Mouse (Mus musculus): ENCODE measurements at regions not wholly inside any gene's neighbourhood (a gene's known extent, or its start where the extent isn't known, plus 50 kb on each side); places are given as distances from the start of the nearest gene placed in this dataset.

DNA sequence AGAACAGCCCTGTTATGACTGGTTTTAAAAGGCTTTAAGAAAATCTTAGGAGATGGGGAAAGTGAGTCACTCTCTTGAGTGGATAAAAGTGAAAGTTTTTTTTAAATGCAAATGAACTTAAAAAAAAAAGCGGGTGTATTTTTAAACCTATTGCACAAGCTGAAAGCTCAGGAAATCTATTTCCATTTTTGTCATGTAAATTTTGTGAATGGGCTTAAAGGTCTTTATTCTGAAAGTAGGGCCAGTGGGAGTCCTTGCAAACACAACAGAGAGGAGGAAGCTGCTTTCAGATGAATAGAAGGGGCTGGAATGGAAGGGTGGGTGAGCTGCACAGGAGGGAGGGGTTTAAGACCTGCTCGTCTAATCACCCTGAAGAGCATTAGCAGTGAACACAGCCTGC is 62.9 kb downstream of the Fam84a start:
- DNase-seq (ENCODE audit: extremely low spot score, low read depth, low spot score), result no peak

DNA sequence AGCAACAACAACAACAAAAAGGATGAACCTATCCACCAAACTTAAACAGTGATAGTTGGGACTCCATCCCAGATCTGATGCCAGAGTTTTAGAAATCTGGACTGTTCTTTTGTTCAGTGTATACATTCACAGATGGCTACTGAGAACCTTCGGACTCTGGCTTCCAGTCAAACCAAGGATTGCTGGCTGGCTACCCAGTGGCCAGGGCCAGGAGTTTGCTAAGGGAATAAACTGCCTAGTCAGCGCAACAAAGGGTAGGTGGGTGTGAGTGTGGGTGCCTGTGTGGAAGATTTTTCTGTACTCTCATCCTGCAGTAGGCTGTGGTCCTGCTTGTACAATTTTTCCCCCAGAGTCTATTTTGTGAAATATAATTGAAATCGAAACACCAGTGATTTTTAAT is 69.1 kb downstream of the Fam84a start:
- no peak for DNase-seq (ENCODE audit: extremely low spot score, low read depth, low spot score)

DNA sequence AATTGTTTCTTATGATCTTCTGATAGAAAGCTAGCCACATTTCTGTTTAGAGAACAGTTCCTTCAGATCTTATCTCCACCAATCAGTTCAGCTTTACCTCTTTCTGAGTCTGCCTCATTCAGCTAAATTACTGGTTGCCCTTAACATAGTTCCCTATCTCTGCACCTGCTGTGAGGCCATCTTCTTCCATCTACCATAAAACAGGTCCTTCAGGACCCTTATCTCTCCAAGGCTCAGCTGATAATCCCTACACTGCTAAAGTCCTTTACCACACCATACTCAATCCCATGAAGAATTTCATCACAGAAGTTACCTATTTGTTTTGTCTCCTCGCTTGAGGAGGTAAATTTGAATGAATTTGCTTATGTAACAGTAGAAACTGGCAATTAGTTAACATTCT is 72.0 kb downstream of the Fam84a start:
- DNase-seq (ENCODE audit: extremely low spot score, low read depth, low spot score), result no peak

DNA sequence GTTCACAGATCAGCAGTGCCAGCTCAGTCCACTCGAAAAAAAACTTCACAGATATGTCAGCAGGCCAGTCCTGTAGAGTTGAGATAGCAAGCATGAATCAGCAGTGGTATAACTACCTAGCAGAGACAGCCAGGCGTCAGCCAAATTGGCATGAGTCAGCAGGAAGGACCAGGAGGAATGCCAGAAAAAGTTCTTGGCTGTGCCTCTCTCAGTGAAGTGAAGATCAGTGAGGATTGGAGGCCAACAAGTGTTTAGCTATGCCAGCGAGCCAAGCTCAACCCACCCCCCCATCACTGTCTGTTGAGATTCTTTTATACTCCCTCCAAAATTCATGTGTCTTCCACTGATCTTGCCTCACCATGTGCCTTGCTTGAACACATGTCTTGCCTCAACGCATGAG is 82.8 kb downstream of the Fam84a start:
- no peak for DNase-seq (ENCODE audit: extremely low spot score, low read depth, low spot score)

DNA sequence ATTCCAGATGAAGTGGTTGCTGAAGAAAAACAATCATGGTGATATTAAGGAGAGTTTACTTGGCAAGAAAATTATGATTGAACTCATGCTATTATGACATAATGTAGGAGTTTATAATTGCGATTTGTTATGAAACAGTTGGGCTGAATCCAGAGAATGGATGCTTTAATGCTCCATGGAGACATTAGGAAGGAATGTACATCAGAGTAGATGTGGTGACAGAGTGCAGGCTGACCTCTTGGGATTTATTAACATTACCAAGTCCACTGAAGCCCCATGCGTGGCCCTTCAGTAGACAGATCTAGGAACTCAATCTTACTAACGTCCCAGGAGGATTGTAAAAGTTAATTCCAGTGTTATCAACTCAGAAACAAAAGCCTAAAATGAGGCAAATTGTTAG is 86.5 kb downstream of the Fam84a start:
- DNase-seq (ENCODE audit: extremely low spot score, low read depth, low spot score), result no peak

DNA sequence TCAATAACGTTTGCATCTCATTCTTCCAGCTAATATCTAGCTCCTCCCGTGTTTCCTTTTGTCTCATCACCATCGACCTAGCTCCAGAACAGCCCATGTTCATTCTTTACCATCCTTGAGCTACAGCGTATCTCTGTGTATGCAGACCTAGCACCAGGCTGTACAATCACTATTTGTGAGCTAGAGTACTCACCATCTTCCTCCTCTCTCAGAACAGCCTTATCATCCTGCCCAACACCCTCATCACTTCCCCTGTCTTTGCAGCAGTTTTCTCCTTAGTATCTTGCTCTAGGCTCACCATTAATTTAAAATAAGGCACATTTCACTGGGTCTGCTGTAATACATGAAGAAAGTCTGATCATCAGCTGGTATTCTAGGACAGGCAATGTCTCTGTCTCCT is 88.6 kb downstream of the Fam84a start:
- no peak for DNase-seq (ENCODE audit: extremely low spot score, low read depth, low spot score)

DNA sequence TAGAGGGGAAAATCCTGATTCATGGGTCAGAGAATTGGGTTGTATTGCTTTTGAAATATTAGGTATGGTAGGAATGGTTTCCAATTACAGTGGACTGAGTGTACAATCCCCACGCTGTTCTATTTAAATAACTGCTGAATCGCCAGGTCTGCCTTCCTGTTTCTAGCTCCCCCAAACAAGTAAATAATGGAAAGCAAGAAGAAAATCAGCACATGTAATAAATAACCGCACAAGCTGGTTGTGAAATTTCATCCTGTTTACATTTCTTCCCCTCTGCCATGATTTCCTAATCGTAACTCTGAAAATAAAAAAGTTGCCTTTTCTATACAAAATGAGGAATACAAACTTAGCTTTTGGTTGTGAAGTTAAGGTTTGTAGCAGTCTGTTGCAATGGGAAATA is 95.7 kb downstream of the Fam84a start:
- no peak for DNase-seq (ENCODE audit: extremely low spot score, low read depth, low spot score)

DNA sequence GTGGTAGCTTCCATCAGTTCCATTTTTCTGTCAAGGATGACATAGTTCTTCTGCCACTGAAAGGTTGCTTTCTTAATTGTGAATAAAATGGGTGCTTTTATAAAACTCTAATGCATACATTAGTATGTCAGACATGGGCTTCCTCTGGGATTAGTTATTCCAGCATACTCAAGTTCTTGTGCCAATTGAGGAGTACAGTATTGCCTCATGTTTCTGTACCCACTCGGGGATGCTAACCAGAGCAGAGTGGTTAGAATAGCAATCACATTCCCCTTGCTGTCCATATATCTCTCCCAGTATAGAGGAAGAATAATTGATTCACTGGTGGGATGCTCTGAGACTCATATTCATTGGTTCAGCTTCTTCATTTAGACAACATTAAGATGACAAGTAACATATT is 119.5 kb downstream of the Fam84a start:
- no peak for DNase-seq (ENCODE audit: extremely low spot score, low read depth, low spot score)

DNA sequence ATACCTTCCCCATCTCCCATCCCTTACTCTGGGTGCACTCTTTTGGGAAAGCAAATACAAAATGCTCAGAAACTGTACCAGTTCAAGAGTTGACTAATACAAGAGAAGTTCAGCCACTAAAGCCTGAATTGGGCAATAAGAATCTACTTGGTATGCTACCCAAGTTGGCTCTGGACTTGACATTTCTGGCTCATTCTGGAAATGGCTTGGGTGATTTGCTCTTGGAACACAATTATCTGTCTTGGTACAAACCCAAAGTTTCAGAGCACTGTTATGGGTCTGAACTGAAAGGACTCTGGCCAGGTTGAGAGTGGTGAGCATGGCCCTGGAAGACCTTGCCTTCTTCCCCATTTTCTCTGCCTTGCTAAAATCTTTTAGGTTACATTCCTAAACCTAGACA is 136.6 kb downstream of the Fam84a start:
- no peak for DNase-seq (ENCODE audit: extremely low spot score, low read depth, low spot score)

DNA sequence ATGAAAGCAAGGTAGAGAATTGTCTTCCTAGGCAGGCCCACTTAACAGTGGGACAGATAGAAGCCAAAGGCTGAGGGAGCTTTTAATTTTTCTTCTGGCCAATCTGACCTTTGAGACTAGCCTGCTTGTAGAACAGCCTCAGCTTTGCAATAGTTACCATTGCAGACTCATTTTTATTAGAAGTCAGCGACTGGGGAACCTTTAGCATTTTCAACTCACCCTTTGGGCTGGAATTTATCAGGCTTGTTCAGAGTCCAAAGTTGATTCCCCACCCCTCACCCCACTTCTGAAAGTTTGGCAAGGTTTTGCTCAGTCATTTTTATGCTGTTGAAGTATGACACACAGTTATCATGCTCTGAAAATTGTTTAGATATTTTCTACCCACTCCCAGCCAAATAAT is 145.9 kb downstream of the Fam84a start:
- DNase-seq (ENCODE audit: extremely low spot score, low read depth, low spot score), result no peak

DNA sequence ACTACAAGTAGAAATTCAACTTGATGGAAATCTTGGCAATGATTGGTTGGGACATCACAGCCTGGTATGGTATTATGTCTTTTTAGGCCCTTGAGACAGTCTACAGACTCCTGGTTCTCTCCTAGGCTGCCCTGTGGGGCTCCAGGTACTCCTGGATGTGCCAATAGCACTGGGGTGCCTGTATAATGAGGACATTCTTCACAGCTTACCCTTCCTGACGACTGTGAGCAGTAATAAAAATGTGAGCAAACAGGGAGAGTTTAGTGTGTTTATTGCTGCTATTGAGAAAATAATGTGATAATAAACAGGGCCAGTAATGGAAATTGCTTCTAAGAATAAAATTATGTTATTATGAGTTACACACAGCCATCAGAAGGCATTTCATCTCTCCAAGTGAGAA is 150.2 kb downstream of the Fam84a start:
- no peak for DNase-seq (ENCODE audit: extremely low spot score, low read depth, low spot score)

DNA sequence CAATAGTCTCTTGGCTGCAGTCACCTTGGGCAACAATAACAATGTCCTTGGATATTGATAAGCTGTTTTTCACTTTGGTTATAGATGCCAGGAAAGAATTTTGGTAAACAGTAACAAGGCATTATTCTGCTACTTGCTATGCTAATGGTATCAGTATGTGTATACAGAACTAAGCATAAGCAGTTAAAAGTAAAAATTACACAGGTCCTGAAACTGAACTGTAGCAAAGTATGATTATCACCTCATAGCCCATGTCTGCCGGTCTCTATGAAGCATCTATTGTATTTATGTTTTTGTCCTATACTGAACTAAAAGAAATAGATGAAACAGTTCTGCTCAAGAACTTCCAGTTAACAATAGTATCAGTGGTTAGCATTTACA is 167.5 kb downstream of the Fam84a start:
- DNase-seq (ENCODE audit: extremely low spot score, low read depth, low spot score), result no peak

DNA sequence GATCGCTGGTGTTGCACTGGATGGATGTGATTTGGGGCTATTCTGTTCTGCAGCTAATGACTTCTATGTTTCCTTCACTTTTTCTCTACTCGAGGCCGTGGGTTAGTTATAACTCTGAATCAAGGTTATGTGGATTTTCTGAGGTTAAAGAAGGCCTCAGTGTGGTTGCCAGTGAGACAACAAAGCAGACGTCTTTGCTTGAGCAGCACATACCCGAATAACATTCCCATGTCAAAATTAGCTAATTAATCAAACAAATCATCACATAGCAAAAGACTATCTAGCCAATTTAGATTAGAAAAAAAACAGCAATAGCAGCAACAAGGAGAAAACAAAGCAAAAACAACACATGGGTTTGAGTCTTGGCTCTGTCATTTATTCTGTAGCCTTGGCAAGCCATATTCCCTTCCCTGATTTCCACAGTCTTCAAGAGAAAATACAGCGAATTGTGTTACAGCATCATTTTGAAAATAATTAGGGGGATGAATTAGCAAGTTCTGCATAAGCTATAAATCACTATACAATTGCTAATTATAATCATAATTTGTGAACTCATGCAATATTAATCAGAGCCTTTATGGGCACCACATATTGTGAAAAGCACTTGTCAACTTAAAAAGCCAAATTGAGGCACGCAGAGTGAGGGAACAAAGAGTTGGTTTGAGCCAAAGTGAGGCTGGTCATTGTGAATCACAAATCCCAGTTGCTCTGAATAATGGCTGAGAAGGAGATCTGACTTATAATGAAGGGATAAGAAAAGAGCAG is 168.0 kb downstream of the Fam84a start:
- DNase-seq (ENCODE audit: extremely low spot score, low read depth, low spot score), result no peak

DNA sequence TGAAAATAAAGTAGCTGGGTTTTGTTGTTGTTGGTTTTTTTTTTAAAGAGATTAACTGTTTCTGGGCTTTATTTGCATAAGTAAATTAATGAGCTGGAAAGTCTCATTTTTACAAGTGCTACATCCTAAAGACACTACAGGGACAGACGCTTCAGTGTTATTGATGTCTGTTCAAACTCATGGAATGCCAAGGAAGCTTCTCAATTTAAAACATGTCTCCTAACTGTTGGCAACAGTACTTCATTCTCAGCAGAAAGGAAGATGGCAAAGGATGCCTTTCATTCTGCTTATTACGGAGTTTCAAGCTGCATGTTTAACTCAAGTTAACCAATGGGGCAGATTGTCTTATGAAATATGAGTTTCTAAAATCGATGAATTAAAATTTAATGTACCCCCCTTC is 187.3 kb downstream of the Fam84a start:
- DNase-seq (ENCODE audit: extremely low spot score, low read depth, low spot score), result no peak

DNA sequence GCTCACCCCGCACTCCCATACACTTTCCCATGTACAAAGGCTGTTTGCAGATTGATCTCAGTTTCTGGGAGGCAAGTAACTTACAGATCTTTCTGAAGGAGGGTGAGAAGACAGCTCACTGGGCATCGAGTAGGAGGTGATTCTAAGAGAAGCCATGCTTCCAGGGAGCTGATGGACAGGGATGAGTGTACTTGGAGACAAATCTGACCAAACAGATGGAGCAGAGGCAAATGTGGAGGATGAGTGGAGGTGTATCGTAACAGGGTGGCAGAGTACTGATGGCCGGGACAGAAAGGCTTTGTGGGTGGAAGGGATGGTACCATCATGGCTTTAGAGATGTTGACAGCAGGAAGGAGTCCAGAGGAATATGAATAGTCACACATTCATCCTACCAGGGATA is 212.4 kb downstream of the Fam84a start:
- no peak for DNase-seq (ENCODE audit: extremely low spot score, low read depth, low spot score)

DNA sequence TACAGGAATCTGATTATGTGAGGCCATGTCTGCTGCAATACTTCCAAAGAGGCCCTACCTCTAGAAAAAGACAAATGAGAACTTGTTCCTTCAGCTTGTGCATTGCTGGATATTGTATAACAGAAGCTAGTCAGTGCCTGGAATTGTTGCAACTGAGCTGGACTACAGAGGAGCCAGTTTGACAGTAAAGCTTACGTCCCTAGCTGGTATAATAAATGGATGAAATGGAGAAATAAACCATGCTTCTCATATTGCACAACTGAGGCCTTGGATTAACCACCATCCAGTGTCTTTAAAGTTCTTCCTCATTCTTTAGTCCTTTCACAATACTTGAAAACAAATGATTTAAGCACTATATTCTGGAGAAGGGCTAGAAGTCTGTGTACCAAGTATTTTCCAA is 230.8 kb downstream of the Fam84a start:
- DNase-seq (ENCODE audit: extremely low spot score, low read depth, low spot score), result no peak

DNA sequence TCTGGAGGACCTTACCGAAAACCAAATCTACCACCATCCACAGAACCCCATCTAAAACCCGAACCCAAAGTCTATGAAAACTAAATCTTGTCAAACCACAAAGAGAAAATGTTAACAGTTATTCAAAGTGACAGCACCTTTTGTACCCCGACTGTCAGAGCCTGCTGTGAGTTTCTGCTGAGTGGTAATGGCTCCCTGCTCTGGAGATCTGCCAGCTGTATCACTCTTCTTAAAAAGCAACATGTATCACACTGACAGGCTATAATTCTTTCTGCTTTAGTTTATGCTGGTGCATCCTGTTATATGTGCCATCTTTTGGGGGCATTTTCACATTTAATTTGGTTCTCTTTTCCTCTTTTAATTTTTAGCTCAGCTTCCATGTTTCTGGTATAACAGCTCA is 268.5 kb downstream of the Fam84a start:
- DNase-seq (ENCODE audit: extremely low spot score, low read depth, low spot score), result no peak

DNA sequence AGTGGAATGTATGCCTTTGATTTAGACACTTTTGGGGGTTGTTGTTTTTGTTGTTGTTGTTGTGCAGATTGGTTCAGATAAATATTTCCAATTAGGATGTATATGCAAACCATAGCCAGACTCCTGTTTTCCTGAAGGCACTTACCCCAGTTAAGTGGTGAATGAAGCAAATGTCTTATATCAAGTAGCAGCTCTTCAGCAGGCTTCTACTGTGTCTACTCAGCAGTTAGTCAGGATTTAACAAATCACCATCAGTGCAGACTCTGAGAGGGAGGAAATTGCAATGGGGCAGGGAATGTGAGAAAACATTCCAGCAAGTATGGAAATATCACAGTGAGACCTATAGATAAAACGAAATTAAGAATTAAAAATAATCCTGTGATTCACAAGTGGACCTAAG is 282.7 kb downstream of the Fam84a start:
- no peak for DNase-seq (ENCODE audit: extremely low spot score, low read depth, low spot score)

DNA sequence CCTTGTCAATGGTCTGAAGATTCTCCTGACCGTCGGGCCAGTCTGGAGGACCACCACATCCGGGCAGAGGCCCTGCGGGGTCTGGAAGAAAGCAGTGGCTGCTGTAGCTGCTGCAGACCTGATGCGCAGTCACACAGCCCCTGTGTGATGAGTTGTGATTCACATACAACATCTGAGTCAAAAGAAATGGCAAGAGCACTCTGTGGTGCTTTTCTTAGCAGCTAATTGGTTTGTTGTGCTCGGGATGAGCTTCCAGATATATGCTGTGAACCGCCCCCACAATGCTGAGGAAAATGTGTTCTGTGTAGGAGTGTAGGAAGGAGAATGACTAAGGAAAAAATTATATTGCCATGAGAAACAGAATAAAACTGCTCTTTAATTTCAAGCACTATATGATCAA is 290.6 kb downstream of the Fam84a start:
- no peak for DNase-seq (ENCODE audit: extremely low spot score, low read depth, low spot score)

DNA sequence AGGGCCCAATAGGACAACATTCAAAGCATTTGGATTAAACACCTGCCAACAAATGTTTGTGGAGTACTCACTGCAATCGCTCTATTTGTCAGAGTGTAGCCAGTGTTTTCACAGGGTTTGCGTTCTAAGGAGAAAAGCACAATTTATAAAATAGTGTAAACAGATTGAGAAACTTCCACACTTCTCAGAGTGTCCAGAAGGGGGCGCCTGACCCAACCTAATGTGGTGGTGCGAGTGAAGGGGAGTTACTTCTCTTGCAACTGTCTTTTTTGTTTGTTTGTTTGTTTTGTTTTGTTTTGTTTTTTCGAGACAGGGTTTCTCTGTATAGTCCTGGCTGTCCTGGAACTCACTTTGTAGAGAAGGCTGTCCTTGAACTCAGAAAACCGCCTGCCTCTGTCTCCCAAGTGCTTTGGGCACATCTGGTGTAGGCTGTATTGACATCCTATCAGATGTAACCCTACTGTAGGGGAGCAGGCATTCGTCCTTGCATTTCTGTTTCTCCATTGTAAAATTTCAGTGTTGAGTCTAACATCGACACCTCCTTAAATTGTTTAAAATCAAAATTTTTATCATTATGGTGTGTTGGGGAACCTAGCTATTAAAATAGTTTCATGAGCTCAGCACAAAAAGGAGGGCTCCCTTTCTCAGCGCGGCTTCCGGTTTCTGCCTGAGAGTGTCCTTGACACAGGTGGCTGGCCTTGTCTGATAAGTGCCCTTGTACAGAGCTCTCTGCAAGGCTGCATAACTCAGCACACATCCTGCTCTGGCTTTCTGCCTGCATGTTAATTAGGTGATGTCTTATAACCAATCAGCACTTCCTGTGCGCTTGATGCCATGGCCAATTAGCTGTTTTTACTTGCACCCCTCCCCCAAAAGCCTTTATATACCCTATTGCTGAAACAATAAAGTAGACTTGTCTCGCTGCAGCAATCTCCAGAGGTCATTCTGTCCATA is 307.0 kb downstream of the Fam84a start:
- no peak for DNase-seq (ENCODE audit: extremely low spot score, low read depth, low spot score)

DNA sequence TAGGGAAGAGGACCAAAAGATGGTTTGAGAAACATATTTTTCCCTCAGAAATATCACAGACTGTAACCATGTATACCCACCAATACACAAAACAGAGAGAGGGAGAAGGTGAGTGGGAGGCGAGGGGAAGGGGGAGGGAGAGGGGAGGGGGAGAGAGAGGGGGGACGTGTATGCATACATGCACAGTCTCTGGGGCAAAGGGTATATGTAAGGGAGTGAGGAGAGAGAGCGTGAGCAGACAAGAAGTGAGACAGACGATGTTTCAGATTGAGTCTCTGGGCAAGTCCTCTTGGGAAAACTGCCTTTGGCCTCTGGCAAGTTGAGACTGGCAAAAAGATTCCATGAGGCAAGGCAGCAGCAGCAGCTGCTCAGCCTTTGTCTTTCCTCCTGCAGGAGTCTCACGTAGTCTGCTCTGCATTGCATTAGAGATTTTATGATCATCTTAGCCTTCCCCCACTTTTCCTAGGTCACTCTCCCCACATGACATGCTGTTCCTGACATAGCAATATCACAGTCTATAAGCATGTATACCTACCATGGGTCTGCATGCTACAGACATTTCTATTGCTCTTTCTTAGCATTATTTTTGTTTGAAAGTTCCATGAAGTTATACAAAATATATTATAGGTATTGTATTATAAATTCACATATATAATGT is 308.3 kb downstream of the Fam84a start:
- no peak for DNase-seq (ENCODE audit: extremely low spot score, low read depth, low spot score)

DNA sequence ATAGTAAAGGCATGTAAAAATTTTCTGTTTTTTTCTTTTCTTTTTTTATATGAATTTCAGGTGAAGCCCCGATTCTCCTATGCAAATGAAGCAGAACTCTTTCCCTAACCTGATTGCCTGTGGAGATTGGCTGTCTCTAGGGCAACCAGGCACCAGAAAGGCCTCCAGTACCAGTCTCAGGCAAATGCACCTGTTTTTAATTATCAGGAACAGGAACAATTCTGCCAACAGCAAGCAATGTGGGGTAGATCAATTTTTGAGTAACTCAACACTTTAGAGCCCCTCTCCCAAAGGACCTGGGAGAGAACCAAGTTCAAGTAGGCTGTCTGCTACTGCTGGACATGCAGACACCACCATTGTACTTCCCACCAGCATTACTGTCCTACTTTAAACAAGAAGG is 310.6 kb downstream of the Fam84a start:
- DNase-seq (ENCODE audit: extremely low spot score, low read depth, low spot score), result no peak

Measured in hindlimb bud, embryonic 11.5 days (tissue).